Mouse (Mus musculus): ENCODE results near the gene Fam129b. TPM values are rescaled to one million over a fixed set of nuclear protein-coding genes. Genes with fewer than 3 reads are reported as not detected.

Fam129b gene
- polyA plus RNA-seq, 1 experiment from 2014 or later, result 5.9 TPM

- H3K4me1 ChIP-seq (ENCODE audit: insufficient read depth), result peaks cover 5% of the 10 kb centered on the region
Observed at GRCm38 (mm10) chr2:32921235-32921634, 45.3 kb downstream of the Fam129b start.

GRCm38 (mm10) chr2:32921801-32922380 is 46.0 kb downstream of the Fam129b start:
- H3K4me2 ChIP-seq (ENCODE audit: low read depth, low read length), result no peak overlapping the region
- peaks cover 5% of the 10 kb centered on the region for H3K4me1 ChIP-seq (ENCODE audit: insufficient read depth)
- H3K27me3 ChIP-seq (ENCODE audit: insufficient read depth, low read length), result no peaks in the 10 kb centered on the region
- 94% methylated on average over 15 of the region's 15 CpGs for WGBS (ENCODE audit: insufficient replicate concordance)
- DNase-seq (no peak), ATAC-seq (no peak)
- peaks cover 25% of the 10 kb centered on the region for H3K36me3 ChIP-seq (replicated peaks; ENCODE audit: insufficient read depth, low read length)
- no peak overlapping the region for H3K27ac ChIP-seq (ENCODE audit: low read depth)
- no peak overlapping the region for H3K4me3 ChIP-seq (ENCODE audit: low read depth, low read length)
- no peak for TF ChIP-seq CTCF (IDR thresholded peaks at IDR 0.05; ENCODE audit: low read depth)
- no peak for TF ChIP-seq EP300 (IDR thresholded peaks at IDR 0.05; ENCODE audit: low read depth)
- no peaks in the 10 kb centered on the region for H3K9me3 ChIP-seq (ENCODE audit: low read length)
- no peak overlapping the region for H3K9ac ChIP-seq (replicated peaks)

More at GRCm38 (mm10) chr2:32921235-32921634, 45.3 kb downstream of the Fam129b start:
- H3K4me2 ChIP-seq (ENCODE audit: low read depth, low read length), result no peak overlapping the region
- TF ChIP-seq EP300 (IDR thresholded peaks at IDR 0.05; ENCODE audit: low read depth) (no peak), CTCF (IDR thresholded peaks at IDR 0.05; ENCODE audit: low read depth) (no peak)
- no peak overlapping the region for H3K4me3 ChIP-seq (ENCODE audit: low read depth, low read length)
- no peak overlapping the region for H3K9ac ChIP-seq (replicated peaks)
- ATAC-seq (no peak), DNase-seq (no peak)
- H3K36me3 ChIP-seq (replicated peaks; ENCODE audit: insufficient read depth, low read length), result peaks cover 25% of the 10 kb centered on the region
- no peaks in the 10 kb centered on the region for H3K27me3 ChIP-seq (ENCODE audit: insufficient read depth, low read length)
- no peak overlapping the region for H3K27ac ChIP-seq (ENCODE audit: low read depth)
- 74% methylated on average over 7 of the region's 7 CpGs for WGBS (ENCODE audit: insufficient replicate concordance)
- H3K9me3 ChIP-seq (ENCODE audit: low read length), result no peaks in the 10 kb centered on the region

- WGBS (ENCODE audit: insufficient replicate concordance), result 86% methylated on average over 13 of the region's 13 CpGs
- Histone ChIP-seq H3K4me3 (ENCODE audit: low read depth, low read length) (no peak overlapping the region), H3K27me3 (ENCODE audit: insufficient read depth, low read length) (no peaks in the 10 kb centered on the region), H3K9ac (replicated peaks) (no peak overlapping the region), H3K4me1 (ENCODE audit: insufficient read depth) (no peaks in the 10 kb centered on the region; the same call in none of the 2 replicates), H3K9me3 (ENCODE audit: low read length) (no peaks in the 10 kb centered on the region), H3K27ac (ENCODE audit: low read depth) (no peak overlapping the region), H3K4me2 (ENCODE audit: low read depth, low read length) (no peak overlapping the region), H3K36me3 (replicated peaks; ENCODE audit: insufficient read depth, low read length) (peaks cover 27% of the 10 kb centered on the region)
- no peak for DNase-seq
- ATAC-seq, result no peak
- TF ChIP-seq CTCF (IDR thresholded peaks at IDR 0.05; ENCODE audit: low read depth), result no peak
- TF ChIP-seq EP300 (IDR thresholded peaks at IDR 0.05; ENCODE audit: low read depth), result no peak
Observed at GRCm38 (mm10) chr2:32922564-32922963, 46.6 kb downstream of the Fam129b start.

DNA sequence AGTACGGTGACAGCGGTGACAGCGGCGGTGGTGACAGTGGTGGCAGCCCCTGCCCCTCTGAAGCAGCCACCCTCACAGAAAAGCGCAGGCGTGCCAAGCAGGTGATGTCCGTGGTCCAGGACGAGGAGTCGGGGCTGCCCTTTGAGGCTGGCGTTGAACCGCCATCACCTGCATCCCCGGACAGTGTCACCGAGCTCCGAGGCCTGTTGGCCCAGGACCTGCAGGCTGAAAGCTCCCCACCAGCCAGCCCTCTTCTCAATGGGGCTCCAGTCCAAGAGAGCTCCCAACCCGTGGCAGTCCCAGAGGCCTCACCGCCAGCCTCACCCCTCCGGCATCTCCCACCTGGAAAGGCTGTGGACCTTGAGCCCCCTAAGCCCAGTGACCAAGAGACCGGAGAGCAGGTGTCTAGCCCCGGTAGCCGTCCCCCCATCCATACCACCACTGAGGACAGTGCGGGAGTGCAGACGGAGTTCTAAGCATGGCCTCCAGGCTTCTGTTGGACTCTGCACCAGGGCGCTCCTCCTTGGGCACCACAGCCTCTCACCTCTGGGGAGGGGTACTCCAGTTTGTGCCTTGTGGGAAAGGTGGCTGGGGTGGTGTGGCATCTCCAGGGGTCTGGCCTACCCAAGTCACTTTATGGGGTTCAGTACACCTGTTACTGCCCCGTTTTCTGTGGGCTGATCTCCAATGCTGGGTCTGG is 47.8 kb downstream of the Fam129b start:
- TF ChIP-seq CTCF (IDR thresholded peaks at IDR 0.05; ENCODE audit: low read depth) (no peak), EP300 (IDR thresholded peaks at IDR 0.05; ENCODE audit: low read depth) (no peak)
- no peak for DNase-seq
- H3K4me2 ChIP-seq (ENCODE audit: low read depth, low read length), result no peak overlapping the region
- H3K36me3 ChIP-seq (replicated peaks; ENCODE audit: insufficient read depth, low read length), result peaks cover 27% of the 10 kb centered on the region
- H3K27ac ChIP-seq (ENCODE audit: low read depth), result no peak overlapping the region
- no peaks in the 10 kb centered on the region for H3K27me3 ChIP-seq (ENCODE audit: insufficient read depth, low read length)
- no peaks in the 10 kb centered on the region for H3K9me3 ChIP-seq (ENCODE audit: low read length)
- H3K9ac ChIP-seq (replicated peaks), result no peak overlapping the region
- 89% methylated on average over 24 of the region's 24 CpGs for WGBS (ENCODE audit: insufficient replicate concordance)
- H3K4me1 ChIP-seq (ENCODE audit: insufficient read depth), result no peaks in the 10 kb centered on the region; the same call in 1 of the 2 replicates
- no peak for ATAC-seq
- no peak overlapping the region for H3K4me3 ChIP-seq (ENCODE audit: low read depth, low read length)

DNA sequence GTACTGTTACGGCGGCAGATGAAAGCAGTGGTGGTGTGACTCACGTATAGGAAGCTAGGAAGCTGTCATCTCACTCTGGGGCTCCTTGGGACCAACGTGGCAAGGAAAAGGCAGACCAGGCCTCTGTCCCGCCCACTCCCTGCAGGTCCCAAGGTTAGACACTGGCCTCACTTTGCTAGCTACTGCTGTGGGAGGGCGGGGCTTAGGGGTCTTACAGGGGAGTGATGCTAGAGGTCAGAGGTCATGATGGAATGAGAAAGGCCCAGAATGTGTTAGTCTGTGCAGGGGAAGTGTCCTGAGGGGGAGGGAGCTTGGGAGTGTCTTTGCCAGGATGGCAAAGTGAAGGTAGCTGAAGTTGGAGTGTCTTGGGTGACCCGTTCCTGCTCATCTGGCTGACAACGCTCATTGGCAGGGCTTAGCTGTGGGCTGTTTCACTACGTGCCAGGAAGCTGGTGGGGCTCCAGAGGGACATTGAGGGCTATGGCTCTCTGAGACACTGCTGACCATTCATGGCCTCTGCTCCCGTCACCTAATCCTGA is 48.5 kb downstream of the Fam129b start:
- DNase-seq (no peak), ATAC-seq (no peak)
- WGBS (ENCODE audit: insufficient replicate concordance), result 73% methylated on average over 10 of the region's 10 CpGs
- Histone ChIP-seq H3K4me2 (ENCODE audit: low read depth, low read length) (no peak overlapping the region), H3K9ac (replicated peaks) (no peak overlapping the region), H3K4me3 (ENCODE audit: low read depth, low read length) (no peak overlapping the region), H3K36me3 (replicated peaks; ENCODE audit: insufficient read depth, low read length) (peaks cover 26% of the 10 kb centered on the region), H3K4me1 (ENCODE audit: insufficient read depth) (peaks cover 1% of the 10 kb centered on the region; the same call in 1 of the 2 replicates), H3K27me3 (ENCODE audit: insufficient read depth, low read length) (no peaks in the 10 kb centered on the region), H3K9me3 (ENCODE audit: low read length) (no peaks in the 10 kb centered on the region), H3K27ac (ENCODE audit: low read depth) (no peak overlapping the region)
- TF ChIP-seq CTCF (IDR thresholded peaks at IDR 0.05; ENCODE audit: low read depth), result no peak
- no peak for TF ChIP-seq EP300 (IDR thresholded peaks at IDR 0.05; ENCODE audit: low read depth)

DNA sequence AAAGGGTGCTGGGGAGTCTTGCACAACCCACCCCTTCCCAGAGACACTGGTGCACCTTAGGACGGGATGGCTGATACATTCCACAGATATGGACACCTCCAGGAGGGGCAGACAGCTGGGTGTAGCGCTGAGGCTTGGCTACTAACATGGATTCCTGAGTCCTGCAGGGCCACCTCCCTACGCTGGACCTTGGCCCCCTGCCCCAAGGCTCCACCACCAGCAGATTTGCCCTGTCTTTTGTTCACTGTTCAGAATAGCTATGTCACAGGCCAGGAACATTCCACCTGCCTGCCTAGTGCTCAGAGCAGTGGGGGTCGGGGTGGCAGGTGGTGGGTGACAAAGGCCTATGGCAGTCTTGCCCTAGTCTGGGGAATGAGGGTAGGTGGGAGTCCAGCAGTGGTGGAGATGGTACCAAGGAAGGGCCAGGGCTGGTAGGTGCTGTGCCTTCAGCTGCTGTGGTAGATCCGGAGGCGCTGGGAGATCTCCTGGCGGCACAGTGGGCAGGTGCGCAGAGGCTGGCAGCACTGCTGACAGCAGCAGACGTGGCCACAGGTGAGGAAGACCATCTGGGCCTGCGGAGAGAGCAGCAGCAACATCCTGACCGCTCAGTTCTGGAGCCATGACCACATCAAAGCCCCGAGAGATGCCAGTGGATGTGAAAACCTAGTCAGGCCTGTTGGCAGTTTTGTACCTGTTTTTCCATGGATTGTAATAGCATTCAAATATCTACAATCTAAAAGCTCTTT is 50.6 kb downstream of the Fam129b start:
- Histone ChIP-seq H3K9ac (replicated peaks) (no peak overlapping the region), H3K9me3 (ENCODE audit: low read length) (no peaks in the 10 kb centered on the region), H3K4me2 (ENCODE audit: low read depth, low read length) (no peak overlapping the region), H3K27me3 (ENCODE audit: insufficient read depth, low read length) (no peaks in the 10 kb centered on the region), H3K4me3 (ENCODE audit: low read depth, low read length) (no peak overlapping the region), H3K27ac (ENCODE audit: low read depth) (no peak overlapping the region), H3K36me3 (replicated peaks; ENCODE audit: insufficient read depth, low read length) (peaks cover 19% of the 10 kb centered on the region), H3K4me1 (ENCODE audit: insufficient read depth) (peaks cover 4% of the 10 kb centered on the region; the same call in 1 of the 2 replicates)
- no peak for DNase-seq
- 83% methylated on average over 11 of the region's 12 CpGs for WGBS (ENCODE audit: insufficient replicate concordance)
- TF ChIP-seq EP300 (IDR thresholded peaks at IDR 0.05; ENCODE audit: low read depth), result no peak
- TF ChIP-seq CTCF (IDR thresholded peaks at IDR 0.05; ENCODE audit: low read depth), result no peak
- no peak for ATAC-seq

Data from liver, postnatal 0 days (tissue).